Mouse (Mus musculus): ENCODE measurements around the gene Cxcl16. TPM values are rescaled to one million over a fixed set of nuclear protein-coding genes. Genes with fewer than 3 reads are reported as not detected.

Gene Cxcl16
- total RNA-seq, 2 experiments from 2014 or later = 0.68 to 0.97 TPM

- no peak for DNase-seq
Observed at GRCm38 (mm10) chr11:70410297-70410643, 49.5 kb downstream of the Cxcl16 start.

- DNase-seq = peak; percentile 92 to 93
Observed at GRCm38 (mm10) chr11:70409594-70410296, 50.0 kb downstream of the Cxcl16 start, which contains the start of gene Pelp1. Gene Pelp1, minus strand, starts transcription at chr11:70410031.

Small RNA genes within 50 kb of the gene (microRNA-seq; reads per million reads assigned to microRNA genes)
- gene Mir7115 = 2.1 to 3.0 reads per million in 2 experiments

Other genes with a start within 250 kb of the Cxcl16 start
- gene Slc16a11, start 247.2 kb downstream of the Cxcl16 start, total RNA-seq (2021) = 10 to 100 TPM; 30.5 to 34.6 TPM
- gene Slc16a13, start 238.9 kb downstream of the Cxcl16 start, total RNA-seq (2021) = 1 to 10 TPM; 6.9 to 9.4 TPM
- gene Bcl6b, start 230.2 kb downstream of the Cxcl16 start, total RNA-seq (2021) = 1 to 10 TPM; 1.1 to 1.3 TPM
- 10 to 100 TPM; 41.4 to 45.6 TPM for gene 0610010K14Rik, start 222.1 kb downstream of the Cxcl16 start, total RNA-seq (2021)
- gene Gm21988, start 220.2 kb downstream of the Cxcl16 start, total RNA-seq (2021) = 1 to 10 TPM; 3.9 to 5.1 TPM
- 100 to 1,000 TPM; 242 to 288 TPM for gene Rnasek, start 220.1 kb downstream of the Cxcl16 start, total RNA-seq (2021)
- gene Alox12, start 204.6 kb downstream of the Cxcl16 start, total RNA-seq (2021) = not detected
- not detected for gene Alox12e, start 137.4 kb downstream of the Cxcl16 start, total RNA-seq (2021)
- gene Alox15, start 108.0 kb downstream of the Cxcl16 start, total RNA-seq (2021) = not detected
- 10 to 100 TPM; 33.3 to 36.2 TPM for gene Pelp1, start 50.0 kb downstream of the Cxcl16 start, total RNA-seq (2021)
- gene Arrb2, start 27.3 kb downstream of the Cxcl16 start, total RNA-seq (2021) = 100 to 1,000 TPM; 103 to 112 TPM
- gene Med11, start 8.1 kb downstream of the Cxcl16 start, total RNA-seq (2021) = 10 to 100 TPM; 13.2 to 17.3 TPM
- gene Zmynd15, start 551 bp downstream of the Cxcl16 start, total RNA-seq (2021) = under 1 TPM; 0.25 to 0.46 TPM
- gene Tm4sf5, start 45.3 kb upstream of the Cxcl16 start, total RNA-seq (2021) = not detected
- not detected for gene Vmo1, start 54.6 kb upstream of the Cxcl16 start, total RNA-seq (2021)
- gene Gltpd2, start 59.2 kb upstream of the Cxcl16 start, total RNA-seq (2021) = not detected
- 100 to 1,000 TPM; 174 to 193 TPM for gene Psmb6, start 65.4 kb upstream of the Cxcl16 start, total RNA-seq (2021)
- not detected for gene Gm40193, start 73.0 kb upstream of the Cxcl16 start, total RNA-seq (2021)
- 10 to 100 TPM; 17.5 to 17.7 TPM for gene Pld2, start 80.1 kb upstream of the Cxcl16 start, total RNA-seq (2021)
- 100 to 1,000 TPM; 448 to 494 TPM for gene Mink1, start 102.9 kb upstream of the Cxcl16 start, total RNA-seq (2021)
- gene 4930544D05Rik, start 155.9 kb upstream of the Cxcl16 start, total RNA-seq (2021) = 1 to 10 TPM; 1.2 to 1.7 TPM
- not detected for gene Chrne, start 159.2 kb upstream of the Cxcl16 start, total RNA-seq (2021)
- gene Gp1ba, start 179.1 kb upstream of the Cxcl16 start, total RNA-seq (2021) = not detected
- gene Rnf167, start 187.3 kb upstream of the Cxcl16 start, total RNA-seq (2021) = 10 to 100 TPM; 85.6 to 88.0 TPM
- gene Slc25a11, start 187.5 kb upstream of the Cxcl16 start, total RNA-seq (2021) = 100 to 1,000 TPM; 115 to 119 TPM
- gene Pfn1, start 194.7 kb upstream of the Cxcl16 start, total RNA-seq (2021) = 100 to 1,000 TPM; 346 to 373 TPM
- 1 to 10 TPM; 5.2 to 7.4 TPM for gene Eno3, start 197.2 kb upstream of the Cxcl16 start, total RNA-seq (2021)
- 10 to 100 TPM; 48.2 to 50.8 TPM for gene Spag7, start 209.4 kb upstream of the Cxcl16 start, total RNA-seq (2021)
- gene Camta2, start 228.1 kb upstream of the Cxcl16 start, total RNA-seq (2021) = 100 to 1,000 TPM; 362 to 388 TPM
- 1 to 10 TPM; 3.0 to 3.5 TPM for gene Inca1, start 240.2 kb upstream of the Cxcl16 start, total RNA-seq (2021)
- 10 to 100 TPM; 75.2 to 83.8 TPM for gene Kif1c, start 240.6 kb upstream of the Cxcl16 start, total RNA-seq (2021)

All from layer of hippocampus, postnatal 36 days (tissue).